Mouse (Mus musculus) retina, adult 2 months (tissue): ENCODE data around the gene Olfr665.
"Not testable (repeated sequence)": the region's sequence is repeated elsewhere in the genome, so short reads cannot be mapped to it uniquely, and the experiment has no call there.

Experiments used
- DNase-seq: peaks from one replicate; pipeline ENCODE4 v3.0.0-alpha.2; 2012; ENCODE audit warnings: low read depth, low spot score

Olfr665 gene

DNA sequence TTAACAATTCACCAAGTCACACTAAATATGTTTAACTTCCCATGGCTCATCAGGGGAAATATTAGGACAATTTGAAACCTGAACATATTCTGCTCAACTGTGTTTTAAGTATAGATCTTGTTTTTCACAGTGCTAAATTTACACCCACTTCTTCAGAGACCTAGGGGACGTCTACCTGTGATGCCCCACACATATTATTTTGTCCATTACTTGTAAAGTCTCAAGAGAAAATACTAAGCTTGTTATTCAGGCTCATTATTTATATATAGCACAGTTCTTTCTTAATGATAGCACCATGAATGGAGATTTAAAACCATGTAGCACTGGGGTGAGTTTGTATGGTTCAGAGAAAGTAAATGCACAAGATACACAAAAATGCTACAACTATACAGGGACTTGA, at the start of gene Olfr665:
Olfr665 (plus strand) TSS at position 301 of the 400 bp plus-strand sequence.
- no peak for DNase-seq

DNA sequence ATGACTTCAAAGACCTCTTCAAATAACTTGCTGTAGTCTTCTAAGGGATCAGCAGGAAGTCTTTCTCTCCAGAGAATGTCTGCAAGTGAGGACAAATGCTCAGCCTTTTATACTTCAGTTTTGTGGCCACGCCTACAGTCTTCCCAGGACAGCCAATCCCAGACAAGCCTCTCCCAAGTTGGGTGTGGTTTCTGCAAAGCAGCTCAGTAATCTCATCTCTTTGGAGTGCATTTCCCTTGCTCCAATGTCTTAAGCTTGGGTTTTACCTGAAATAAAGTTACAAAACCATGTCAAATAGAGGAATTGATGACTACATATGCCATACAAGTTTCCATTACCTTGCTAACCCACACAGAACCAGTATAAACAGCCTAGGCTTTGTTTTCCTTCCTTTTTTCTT, 35.3 kb upstream of the Olfr665 start, which contains the start of gene Usp17lb:
Usp17lb (minus strand) TSS at position 101 of the 400 bp plus-strand sequence.
- DNase-seq: no peak

- DNase-seq: no peak
Observed at GRCm38 (mm10) chr7:104843731-104844287, 34.0 kb upstream of the Olfr665 start.

DNA sequence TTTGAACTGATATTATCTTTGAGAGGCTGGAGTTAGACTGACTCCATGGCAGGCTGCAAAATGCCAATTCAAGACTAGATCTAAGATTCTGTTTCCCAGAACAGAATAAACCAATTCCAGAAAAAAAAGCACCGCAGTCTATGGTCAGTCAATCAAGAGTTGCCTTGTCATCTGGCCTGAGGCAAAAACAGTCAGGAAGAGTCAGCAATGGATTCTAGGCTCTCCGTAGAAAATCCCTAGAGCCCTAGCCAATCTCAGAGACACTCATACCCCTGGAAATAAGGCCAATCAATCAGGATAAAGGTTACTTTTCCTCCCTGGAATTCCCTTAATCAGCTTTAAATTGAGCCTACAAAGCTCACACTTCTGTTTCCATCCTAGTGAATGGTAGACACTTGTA, 26.3 kb upstream of the Olfr665 start:
- DNase-seq: not testable (repeated sequence)

DNA sequence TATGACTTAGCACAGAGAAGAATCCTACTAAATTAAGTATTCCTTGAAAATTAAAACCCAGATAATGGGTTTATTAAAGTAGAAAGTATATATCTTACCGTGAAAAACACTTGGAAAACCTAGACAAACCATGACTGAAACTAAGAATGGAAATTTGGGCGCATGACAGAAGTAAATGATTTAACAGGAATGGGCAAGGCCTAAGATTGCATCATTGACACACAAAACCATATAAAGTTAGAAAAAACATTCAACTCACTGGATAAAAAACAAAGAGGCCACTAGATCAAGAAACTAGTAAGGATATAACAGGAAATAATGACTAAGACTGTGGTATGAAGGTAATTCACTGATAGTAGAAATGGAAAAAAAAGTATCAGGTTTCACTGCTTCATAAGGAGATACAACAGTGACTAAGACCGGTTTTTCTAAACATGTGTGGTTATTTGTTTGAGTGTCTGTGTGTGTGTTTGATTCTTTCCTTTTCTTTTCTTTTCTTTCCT, 22.5 kb upstream of the Olfr665 start:
- no peak for DNase-seq

DNA sequence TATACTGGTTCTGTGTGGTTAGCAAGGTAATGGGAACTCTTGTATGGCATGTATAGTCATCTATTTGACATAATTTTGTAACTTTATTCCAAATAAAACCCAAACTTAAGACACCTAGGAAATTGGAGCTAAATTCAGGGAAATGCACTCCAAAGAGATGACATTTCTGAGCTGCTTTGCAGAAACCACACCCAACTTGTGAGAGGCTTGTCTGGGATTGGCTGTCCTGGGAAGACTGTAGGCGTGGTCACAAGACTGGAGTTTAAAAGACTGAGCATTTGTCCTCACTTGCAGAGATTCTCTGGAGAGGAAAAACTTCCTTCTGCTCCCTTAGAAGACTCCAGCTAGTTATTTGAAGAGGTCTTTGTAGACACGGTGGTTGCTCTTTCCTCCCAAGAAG, 21.1 kb upstream of the Olfr665 start, which contains the start of gene Usp17la:
Usp17la (plus strand) TSS at position 301 of the 400 bp plus-strand sequence.
- DNase-seq: not testable (repeated sequence)

GRCm38 (mm10) chr7:104857683-104858082, 20.1 kb upstream of the Olfr665 start:
- no peak for DNase-seq

DNA sequence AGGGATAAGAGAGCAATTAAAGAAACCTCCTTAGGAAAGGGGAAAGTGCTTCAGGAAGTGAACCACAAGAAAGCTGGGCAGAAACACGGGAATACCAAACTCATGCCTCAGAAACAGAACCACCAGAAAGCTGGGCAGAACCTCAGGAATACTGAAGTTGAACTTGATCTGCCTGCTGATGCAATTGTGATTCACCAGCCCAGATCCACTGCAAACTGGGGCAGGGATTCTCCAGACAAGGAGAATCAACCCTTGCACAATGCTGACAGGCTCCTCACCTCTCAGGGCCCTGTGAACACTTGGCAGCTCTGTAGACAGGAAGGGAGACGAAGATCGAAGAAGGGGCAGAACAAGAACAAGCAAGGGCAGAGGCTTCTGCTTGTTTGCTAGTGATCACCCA, 16.4 kb upstream of the Olfr665 start:
- no peak for DNase-seq

- no peak for DNase-seq
Observed at GRCm38 (mm10) chr7:104895852-104896251, 18.0 kb downstream of the Olfr665 start, which contains the start of gene Olfr666. Olfr666 (minus strand) TSS chr7:104895952.

GRCm38 (mm10) chr7:104921382-104921781, 43.6 kb downstream of the Olfr665 start, which contains the start of gene Olfr667:
Olfr667 (minus strand) TSS chr7:104921482.
- DNase-seq: no peak

GRCm38 (mm10) chr7:104927957-104928356, 50.1 kb downstream of the Olfr665 start, which contains the start of gene Olfr668:
Olfr668 (minus strand) TSS chr7:104928057.
- no peak for DNase-seq
